Mouse (Mus musculus): Measurements from ENCODE around the gene Wbp1. TPM values are rescaled to one million over a fixed set of nuclear protein-coding genes. Genes with fewer than 3 reads are reported as not detected.

Wbp1 gene
- 155 and 157 TPM in 2 replicates for polyA plus RNA-seq (2014; fragmentation: Nextera tagmentation; extraction: Ambion mirVana)

GRCm38 (mm10) chr6:83120930-83121862, at the start of gene Wbp1:
Wbp1 (minus strand) TSS chr6:83121559.
- ATAC-seq (ENCODE audit: low FRiP score, low TSS enrichment) = peak; percentile 93
- peak within 1 kb of the TSS; percentile 97 for H3K4me2 ChIP-seq (ENCODE audit: low read length)

GRCm38 (mm10) chr6:83171063-83171462, 49.7 kb upstream of the Wbp1 start:
- peaks cover 19% of the 10 kb centered on the region for H3K4me1 ChIP-seq (ENCODE audit: control insufficient read depth, insufficient read depth, low read length)
- peak overlapping the region; percentile 51 for H3K4me2 ChIP-seq (ENCODE audit: low read length)
- 74% methylated on average over 5 of the region's 5 CpGs for WGBS
- H3K27me3 ChIP-seq (ENCODE audit: control insufficient read depth, insufficient read depth, low read length) = no peaks in the 10 kb centered on the region
- peak overlapping the region; percentile 35; the same call in 1 of the 2 replicates for H3K9ac ChIP-seq (replicated peaks; ENCODE audit: low read length)
- ATAC-seq (ENCODE audit: low FRiP score, low TSS enrichment) (no peak), DNase-seq (no peak)
- H3K36me3 ChIP-seq (ENCODE audit: control insufficient read depth, insufficient read depth, low read length) = 0 out of 2 replicates have a peak, but pooled peaks cover 3% of the 10 kb centered on the region
- no peak overlapping the region for H3K27ac ChIP-seq (replicated peaks; ENCODE audit: low read depth, low read length)
- H3K4me3 ChIP-seq (replicated peaks; ENCODE audit: low read depth, low read length) = peak overlapping the region; percentile 38; the same call in 1 of the 2 replicates
- H3K9me3 ChIP-seq (ENCODE audit: control insufficient read depth, low read length) = no peaks in the 10 kb centered on the region

More at GRCm38 (mm10) chr6:83120930-83121862, at the start of gene Wbp1:
- peak; percentile 97 for DNase-seq
- Histone ChIP-seq H3K27ac (replicated peaks; ENCODE audit: low read depth, low read length) (peak within 1 kb of the TSS; percentile 98), H3K27me3 (ENCODE audit: control insufficient read depth, insufficient read depth, low read length) (no peaks in the 10 kb centered on the region), H3K4me1 (ENCODE audit: control insufficient read depth, insufficient read depth, low read length) (peaks cover 38% of the 10 kb centered on the region), H3K9me3 (ENCODE audit: control insufficient read depth, low read length) (no peaks in the 10 kb centered on the region), H3K4me3 (replicated peaks; ENCODE audit: low read depth, low read length) (peak within 1 kb of the TSS; percentile 74), H3K9ac (replicated peaks; ENCODE audit: low read length) (peak within 1 kb of the TSS; percentile 89), H3K36me3 (ENCODE audit: control insufficient read depth, insufficient read depth, low read length) (peaks cover 32% of the 10 kb centered on the region)
- WGBS = under 1% methylated on average over 38 of the region's 38 CpGs

- Histone ChIP-seq H3K27ac (replicated peaks; ENCODE audit: low read depth, low read length) (no peak overlapping the region), H3K36me3 (ENCODE audit: control insufficient read depth, insufficient read depth, low read length) (0 out of 2 replicates have a peak, but pooled peaks cover 3% of the 10 kb centered on the region), H3K4me2 (ENCODE audit: low read length) (no peak overlapping the region), H3K9me3 (ENCODE audit: control insufficient read depth, low read length) (no peaks in the 10 kb centered on the region), H3K9ac (replicated peaks; ENCODE audit: low read length) (no peak overlapping the region), H3K27me3 (ENCODE audit: control insufficient read depth, insufficient read depth, low read length) (no peaks in the 10 kb centered on the region), H3K4me1 (ENCODE audit: control insufficient read depth, insufficient read depth, low read length) (peaks cover 23% of the 10 kb centered on the region), H3K4me3 (replicated peaks; ENCODE audit: low read depth, low read length) (no peak overlapping the region)
- WGBS = 89% methylated on average over 5 of the region's 5 CpGs
- ATAC-seq (ENCODE audit: low FRiP score, low TSS enrichment) (no peak), DNase-seq (no peak)
Observed at GRCm38 (mm10) chr6:83169872-83170271, 48.5 kb upstream of the Wbp1 start.

GRCm38 (mm10) chr6:83166243-83166630, 44.9 kb upstream of the Wbp1 start:
- peaks cover 28% of the 10 kb centered on the region for H3K4me1 ChIP-seq (ENCODE audit: control insufficient read depth, insufficient read depth, low read length)
- no peak for DNase-seq

GRCm38 (mm10) chr6:83165607-83166242, 44.4 kb upstream of the Wbp1 start, which contains the start of gene Dctn1:
Dctn1 (plus strand) TSS chr6:83165920.
- H3K4me3 ChIP-seq (replicated peaks; ENCODE audit: low read depth, low read length) = peak within 1 kb of the TSS; percentile 89
- peak within 1 kb of the TSS; percentile 88 for H3K4me2 ChIP-seq (ENCODE audit: low read length)
- DNase-seq (peak; percentile 98), ATAC-seq (ENCODE audit: low FRiP score, low TSS enrichment) (peak; percentile 88)
- peaks cover 28% of the 10 kb centered on the region for H3K27me3 ChIP-seq (ENCODE audit: control insufficient read depth, insufficient read depth, low read length)
- no peaks in the 10 kb centered on the region for H3K9me3 ChIP-seq (ENCODE audit: control insufficient read depth, low read length)
- H3K27ac ChIP-seq (replicated peaks; ENCODE audit: low read depth, low read length) = peak within 1 kb of the TSS; percentile 94
- under 1% methylated on average over 58 of the region's 58 CpGs for WGBS
- H3K4me1 ChIP-seq (ENCODE audit: control insufficient read depth, insufficient read depth, low read length) = peaks cover 23% of the 10 kb centered on the region
- H3K36me3 ChIP-seq (ENCODE audit: control insufficient read depth, insufficient read depth, low read length) = 0 out of 2 replicates have a peak, but pooled peaks cover 3% of the 10 kb centered on the region
- peak within 1 kb of the TSS; percentile 89 for H3K9ac ChIP-seq (replicated peaks; ENCODE audit: low read length)

More at GRCm38 (mm10) chr6:83166243-83166630, 44.9 kb upstream of the Wbp1 start:
- under 1% methylated on average over 12 of the region's 12 CpGs for WGBS
- ATAC-seq (ENCODE audit: low FRiP score, low TSS enrichment) = no peak
- peak overlapping the region; percentile 89 for H3K9ac ChIP-seq (replicated peaks; ENCODE audit: low read length)
- peak overlapping the region; percentile 94 for H3K27ac ChIP-seq (replicated peaks; ENCODE audit: low read depth, low read length)
- peaks cover 23% of the 10 kb centered on the region for H3K27me3 ChIP-seq (ENCODE audit: control insufficient read depth, insufficient read depth, low read length)
- H3K9me3 ChIP-seq (ENCODE audit: control insufficient read depth, low read length) = no peaks in the 10 kb centered on the region
- 0 out of 2 replicates have a peak, but pooled peaks cover 3% of the 10 kb centered on the region for H3K36me3 ChIP-seq (ENCODE audit: control insufficient read depth, insufficient read depth, low read length)
- peak overlapping the region; percentile 88 for H3K4me2 ChIP-seq (ENCODE audit: low read length)
- H3K4me3 ChIP-seq (replicated peaks; ENCODE audit: low read depth, low read length) = peak overlapping the region; percentile 89

- H3K36me3 ChIP-seq (ENCODE audit: control insufficient read depth, insufficient read depth, low read length) = 0 out of 2 replicates have a peak, but pooled peaks cover 3% of the 10 kb centered on the region
- peak overlapping the region; percentile 46 for H3K27ac ChIP-seq (replicated peaks; ENCODE audit: low read depth, low read length)
- 6% methylated on average over 6 of the region's 6 CpGs for WGBS
- peak overlapping the region; percentile 88 for H3K4me2 ChIP-seq (ENCODE audit: low read length)
- peaks cover 21% of the 10 kb centered on the region for H3K4me1 ChIP-seq (ENCODE audit: control insufficient read depth, insufficient read depth, low read length)
- DNase-seq = no peak
- peak overlapping the region; percentile 89 for H3K4me3 ChIP-seq (replicated peaks; ENCODE audit: low read depth, low read length)
- peak overlapping the region; percentile 44 for H3K9ac ChIP-seq (replicated peaks; ENCODE audit: low read length)
- no peaks in the 10 kb centered on the region for H3K9me3 ChIP-seq (ENCODE audit: control insufficient read depth, low read length)
- H3K27me3 ChIP-seq (ENCODE audit: control insufficient read depth, insufficient read depth, low read length) = peaks cover 34% of the 10 kb centered on the region
- ATAC-seq (ENCODE audit: low FRiP score, low TSS enrichment) = peak; percentile 51; the same call in 1 of the 2 replicates
Observed at GRCm38 (mm10) chr6:83165026-83165606, 43.8 kb upstream of the Wbp1 start.

- ATAC-seq (ENCODE audit: low FRiP score, low TSS enrichment) (no peak), DNase-seq (peak; percentile 83)
- H3K27ac ChIP-seq (replicated peaks; ENCODE audit: low read depth, low read length) = no peak overlapping the region
- peak overlapping the region; percentile 37 for H3K4me2 ChIP-seq (ENCODE audit: low read length)
- no peaks in the 10 kb centered on the region for H3K36me3 ChIP-seq (ENCODE audit: control insufficient read depth, insufficient read depth, low read length)
- 0 out of 2 replicates have a peak overlapping the region, but pooled peaks have one; percentile 16 for H3K9ac ChIP-seq (replicated peaks; ENCODE audit: low read length)
- peaks cover 21% of the 10 kb centered on the region for H3K4me1 ChIP-seq (ENCODE audit: control insufficient read depth, insufficient read depth, low read length)
- H3K27me3 ChIP-seq (ENCODE audit: control insufficient read depth, insufficient read depth, low read length) = peaks cover 36% of the 10 kb centered on the region
- H3K4me3 ChIP-seq (replicated peaks; ENCODE audit: low read depth, low read length) = peak overlapping the region; percentile 25; the same call in 1 of the 2 replicates
- no peaks in the 10 kb centered on the region for H3K9me3 ChIP-seq (ENCODE audit: control insufficient read depth, low read length)
- under 1% methylated on average over 8 of the region's 8 CpGs for WGBS
Observed at GRCm38 (mm10) chr6:83162701-83163100, 41.3 kb upstream of the Wbp1 start.
